Mouse (Mus musculus): ENCODE measurements at regions not wholly inside any gene's neighbourhood (a gene's known extent, or its start where the extent isn't known, plus 50 kb on each side); places are given as distances from the start of the nearest gene placed in this dataset.

GRCm38 (mm10) chr17:48602554-48602953, 147.9 kb downstream of the Unc5cl start:
- Histone ChIP-seq H3K4me1 (ENCODE audit: control insufficient read depth, insufficient read depth, low read length) (peaks cover 1% of the 10 kb centered on the region; the same call in 1 of the 2 replicates), H3K4me3 (no peak overlapping the region), H3K27me3 (ENCODE audit: control insufficient read depth, insufficient read depth, low read length) (no peaks in the 10 kb centered on the region), H3K9ac (ENCODE audit: low read depth, low read length) (no peak overlapping the region), H3K27ac (no peak overlapping the region), H3K79me2 (replicated peaks; ENCODE audit: control insufficient read depth, insufficient read depth, low read length) (no peaks in the 10 kb centered on the region), H3K36me3 (ENCODE audit: control insufficient read depth, insufficient read depth, low read length) (no peaks in the 10 kb centered on the region)
- whole genome bisulfite sequencing = 2% methylated on average over 6 of the region's 6 CpGs
- TF ChIP-seq CTCF (IDR thresholded peaks at IDR 0.05) (peak; percentile 81), EP300 (IDR thresholded peaks at IDR 0.05; ENCODE audit: insufficient read depth, low read depth, low read length) (no peak)
- peak; percentile 19 to 44 for DNase-seq
- intact Hi-C loops (cut with DNase I) = loop anchor here (1.0 to 2.0 kb wide), 3 partner anchors 135 to 328 kb away; no protein-coding TSS in a partner anchor

GRCm38 (mm10) chr17:48606767-48607166, 152.1 kb downstream of the Unc5cl start:
- no peaks in the 10 kb centered on the region for H3K79me2 ChIP-seq (replicated peaks; ENCODE audit: control insufficient read depth, insufficient read depth, low read length)
- TF ChIP-seq POLR2A (IDR thresholded peaks at IDR 0.05; ENCODE audit: insufficient read depth, low read depth, low read length) = no peak
- no peak for TF ChIP-seq CTCF (IDR thresholded peaks at IDR 0.05)
- no peak for TF ChIP-seq EP300 (IDR thresholded peaks at IDR 0.05; ENCODE audit: insufficient read depth, low read depth, low read length)
- 76% methylated on average over 4 of the region's 4 CpGs for WGBS
- H3K27ac ChIP-seq = no peak overlapping the region
- DNase-seq = peak in 1 of 2 experiments; percentile 2
- H3K27me3 ChIP-seq (ENCODE audit: control insufficient read depth, insufficient read depth, low read length) = no peaks in the 10 kb centered on the region
- intact Hi-C loops (cut with DNase I) = no loop called here
- H3K4me3 ChIP-seq = no peak overlapping the region
- no peaks in the 10 kb centered on the region for H3K36me3 ChIP-seq (ENCODE audit: control insufficient read depth, insufficient read depth, low read length)
- H3K9ac ChIP-seq (ENCODE audit: low read depth, low read length) = no peak overlapping the region
- H3K4me1 ChIP-seq (ENCODE audit: control insufficient read depth, insufficient read depth, low read length) = no peaks in the 10 kb centered on the region

- Histone ChIP-seq H3K27ac (no peak overlapping the region), H3K4me1 (ENCODE audit: control insufficient read depth, insufficient read depth, low read length) (no peaks in the 10 kb centered on the region), H3K36me3 (ENCODE audit: control insufficient read depth, insufficient read depth, low read length) (no peaks in the 10 kb centered on the region), H3K4me3 (no peak overlapping the region), H3K79me2 (replicated peaks; ENCODE audit: control insufficient read depth, insufficient read depth, low read length) (no peaks in the 10 kb centered on the region), H3K9ac (ENCODE audit: low read depth, low read length) (no peak overlapping the region), H3K27me3 (ENCODE audit: control insufficient read depth, insufficient read depth, low read length) (no peaks in the 10 kb centered on the region)
- TF ChIP-seq POLR2A (IDR thresholded peaks at IDR 0.05; ENCODE audit: insufficient read depth, low read depth, low read length) = no peak
- intact Hi-C loops (cut with DNase I) = no loop called here
- peak in 1 of 2 experiments; percentile 1 for DNase-seq
- WGBS = 77% methylated on average over 3 of the region's 3 CpGs
Measured at GRCm38 (mm10) chr17:48608315-48608714, 153.6 kb downstream of the Unc5cl start.

GRCm38 (mm10) chr17:48610107-48610506, 155.4 kb downstream of the Unc5cl start:
- no peak overlapping the region for H3K27ac ChIP-seq
- H3K4me3 ChIP-seq = no peak overlapping the region
- H3K27me3 ChIP-seq (ENCODE audit: control insufficient read depth, insufficient read depth, low read length) = no peaks in the 10 kb centered on the region
- peak in 1 of 2 experiments; percentile 4 for DNase-seq
- 82% methylated on average over 10 of the region's 10 CpGs for WGBS
- no peaks in the 10 kb centered on the region for H3K4me1 ChIP-seq (ENCODE audit: control insufficient read depth, insufficient read depth, low read length)
- intact Hi-C loops (cut with DNase I) = no loop called here
- TF ChIP-seq EP300 (IDR thresholded peaks at IDR 0.05; ENCODE audit: insufficient read depth, low read depth, low read length) (no peak), POLR2A (IDR thresholded peaks at IDR 0.05; ENCODE audit: insufficient read depth, low read depth, low read length) (no peak), CTCF (IDR thresholded peaks at IDR 0.05) (no peak)
- no peaks in the 10 kb centered on the region for H3K79me2 ChIP-seq (replicated peaks; ENCODE audit: control insufficient read depth, insufficient read depth, low read length)
- no peaks in the 10 kb centered on the region for H3K36me3 ChIP-seq (ENCODE audit: control insufficient read depth, insufficient read depth, low read length)
- no peak overlapping the region for H3K9ac ChIP-seq (ENCODE audit: low read depth, low read length)

GRCm38 (mm10) chr17:48610806-48611205, 156.1 kb downstream of the Unc5cl start:
- intact Hi-C loops (cut with DNase I) = no loop called here
- DNase-seq = no peak
- Histone ChIP-seq H3K27ac (no peak overlapping the region), H3K9ac (ENCODE audit: low read depth, low read length) (no peak overlapping the region), H3K27me3 (ENCODE audit: control insufficient read depth, insufficient read depth, low read length) (no peaks in the 10 kb centered on the region), H3K4me1 (ENCODE audit: control insufficient read depth, insufficient read depth, low read length) (no peaks in the 10 kb centered on the region), H3K36me3 (ENCODE audit: control insufficient read depth, insufficient read depth, low read length) (no peaks in the 10 kb centered on the region), H3K4me3 (no peak overlapping the region), H3K79me2 (replicated peaks; ENCODE audit: control insufficient read depth, insufficient read depth, low read length) (no peaks in the 10 kb centered on the region)
- 50% methylated on average over 8 of the region's 8 CpGs for WGBS
- TF ChIP-seq CTCF (IDR thresholded peaks at IDR 0.05) (no peak), POLR2A (IDR thresholded peaks at IDR 0.05; ENCODE audit: insufficient read depth, low read depth, low read length) (no peak), EP300 (IDR thresholded peaks at IDR 0.05; ENCODE audit: insufficient read depth, low read depth, low read length) (no peak)

- WGBS = 78% methylated on average over 5 of the region's 5 CpGs
- Histone ChIP-seq H3K4me3 (no peak overlapping the region), H3K27me3 (ENCODE audit: control insufficient read depth, insufficient read depth, low read length) (no peaks in the 10 kb centered on the region), H3K4me1 (ENCODE audit: control insufficient read depth, insufficient read depth, low read length) (no peaks in the 10 kb centered on the region), H3K9ac (ENCODE audit: low read depth, low read length) (no peak overlapping the region), H3K36me3 (ENCODE audit: control insufficient read depth, insufficient read depth, low read length) (no peaks in the 10 kb centered on the region), H3K79me2 (replicated peaks; ENCODE audit: control insufficient read depth, insufficient read depth, low read length) (no peaks in the 10 kb centered on the region), H3K27ac (no peak overlapping the region)
- DNase-seq = no peak
- TF ChIP-seq POLR2A (IDR thresholded peaks at IDR 0.05; ENCODE audit: insufficient read depth, low read depth, low read length) (no peak), EP300 (IDR thresholded peaks at IDR 0.05; ENCODE audit: insufficient read depth, low read depth, low read length) (no peak), CTCF (IDR thresholded peaks at IDR 0.05) (peak; percentile 30)
- intact Hi-C loops (cut with DNase I) = no loop called here
Measured at GRCm38 (mm10) chr17:48613491-48613890, 158.8 kb downstream of the Unc5cl start.

Data from heart, adult 2 months (tissue).